Mouse (Mus musculus) kidney, postnatal 0 days (tissue): ENCODE results near the gene Rdh16f1. TPM values are rescaled to one million over a fixed set of nuclear protein-coding genes. Genes with fewer than 3 reads are reported as not detected.
"Not testable (repeated sequence)": the region's sequence is repeated elsewhere in the genome, so short reads cannot be mapped to it uniquely, and the experiment has no call there.

Experiments used
- ATAC-seq: fragments of 200-750 bp; cut with Nextera tagmentation; replicated peaks from 2 replicates; pipeline ENCODE4 v1.8.0; 2017; ENCODE audit warnings: low read depth, moderate number of reproducible peaks, moderate TSS enrichment, moderate library complexity; ENCODE audit not compliant: low FRiP score
- DNase-seq: peaks from one replicate; pipeline ENCODE4 v3.0.0-alpha.2; 2016; ENCODE audit warnings: low spot score
- H3K27ac ChIP-seq: fragments of 300-500 bp; sonication (generic); 2 replicates; pipeline ENCODE4 v1.5.1; 2014; ENCODE audit warnings: mild to moderate bottlenecking
- H3K27me3 ChIP-seq: fragments of 300-500 bp; sonication (generic); 2 replicates; pipeline ENCODE4 v1.6.1; 2014; ENCODE audit warnings: low read length, mixed read lengths; ENCODE audit not compliant: insufficient read depth
- H3K36me3 ChIP-seq: fragments of 300-500 bp; sonication (generic); 2 replicates; pipeline ENCODE4 v1.6.1; 2014; ENCODE audit warnings: low read length, mixed read lengths; ENCODE audit not compliant: insufficient read depth
- H3K4me1 ChIP-seq: fragments of 300-500 bp; sonication (generic); replicated peaks from 2 replicates; pipeline ENCODE4 v1.6.1; 2014; ENCODE audit warnings: antibody characterized with exemption, low read length, mixed read lengths; ENCODE audit not compliant: insufficient read depth
- H3K4me2 ChIP-seq: fragments of 300-500 bp; sonication (generic); 2 replicates; pipeline ENCODE4 v1.6.1; 2014; ENCODE audit warnings: mild to moderate bottlenecking, low read length, moderate library complexity, mixed read lengths
- H3K4me3 ChIP-seq: fragments of 300-500 bp; sonication (generic); replicated peaks from 2 replicates; pipeline ENCODE4 v1.5.1; 2014; ENCODE audit warnings: low read depth, low read length
- H3K9ac ChIP-seq: fragments of 300-500 bp; sonication (generic); 2 replicates; pipeline ENCODE4 v1.6.1; 2014; ENCODE audit warnings: low read depth, low read length
- H3K9me3 ChIP-seq: fragments of 300-500 bp; sonication (generic); replicated peaks from 2 replicates; pipeline ENCODE4 v1.6.1; 2016; ENCODE audit warnings: low read length, inconsistent platforms, mixed read lengths
- CTCF ChIP-seq: IDR thresholded peaks from 2 replicates; pipeline ENCODE4 v1.5.1; 2016; ENCODE audit warnings: antibody characterized with exemption, low read depth, mild to moderate bottlenecking, moderate library complexity
- WGBS: fragments of 180-500 bp; shearing (Covaris S2); extraction: QIAGEN DNeasy Blood & Tissue Kit; methylation state at CpG from one replicate; pipeline ENCODE4 v1.1.7; 2014; 5-methylcytosine and 5-hydroxymethylcytosine counted together
- polyA plus RNA-seq: library from polyadenylated mRNA; unstranded; fragments of >200 nt; fragmentation: Nextera tagmentation; extraction: Ambion mirVana; gene quantifications from 2 replicates; pipeline ENCODE4 v1.2.1, GENCODE M21; 2015

Gene Rdh16f1
- polyA plus RNA-seq, 1 experiment from 2014 or later: 0.87 TPM

DNA sequence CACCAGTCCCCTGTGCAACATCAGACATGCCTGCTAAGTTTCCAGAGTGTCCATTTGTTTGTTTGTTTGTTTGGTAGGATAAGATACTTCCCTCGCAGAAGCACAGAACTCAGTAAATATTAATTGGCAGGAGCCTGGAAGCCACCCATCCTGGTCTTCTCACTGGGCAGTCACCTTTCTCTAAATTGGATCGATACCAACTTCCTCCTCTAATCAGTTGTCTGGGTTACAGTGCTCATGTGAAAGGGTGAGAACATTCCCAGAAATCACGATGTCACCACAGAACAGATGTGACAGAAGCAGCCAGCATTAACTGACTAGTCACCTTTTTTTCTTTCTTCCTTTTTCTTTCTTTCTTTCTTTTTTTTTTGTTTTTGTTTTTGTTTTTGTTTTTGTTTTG lies 4.3 kb upstream of the Rdh16f1 start:
- H3K27ac ChIP-seq: no peak overlapping the region

DNA sequence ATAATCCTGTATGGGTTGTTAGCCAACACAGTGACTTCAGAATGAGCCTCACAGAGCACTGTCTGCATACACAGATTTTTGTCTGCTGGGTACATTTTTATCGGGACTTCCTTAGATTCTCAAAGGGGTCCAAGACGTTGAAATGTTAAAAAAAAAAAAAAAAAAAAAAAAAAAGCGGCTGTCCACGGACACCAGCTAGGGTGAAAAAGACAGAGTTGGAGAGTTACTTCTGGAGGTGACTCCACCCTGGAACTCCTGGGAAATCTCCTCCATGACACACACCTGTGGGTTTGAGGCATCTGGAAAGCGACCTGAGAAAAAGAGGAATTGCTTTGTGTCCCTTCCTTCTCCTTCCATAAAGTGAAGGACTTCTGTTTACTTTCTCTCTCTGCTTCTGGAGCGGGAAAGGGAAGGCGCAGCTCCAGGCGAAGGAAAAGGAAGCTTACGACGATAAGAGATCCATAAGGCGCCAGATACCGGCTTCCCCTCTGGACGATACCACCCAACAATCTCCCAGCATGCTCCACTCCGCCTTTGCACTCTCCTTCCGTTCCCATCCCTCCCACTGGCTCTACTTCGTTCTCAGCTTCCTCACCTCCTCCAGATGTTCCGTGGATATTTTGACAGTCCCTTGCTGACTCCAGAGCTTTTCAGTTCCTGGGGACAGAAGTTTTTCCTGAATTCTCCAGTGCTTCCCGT lies 3.7 kb upstream of the Rdh16f1 start:
- ATAC-seq: no peak
- Histone ChIP-seq H3K4me2 (peak overlapping the region; percentile 46), H3K27ac (peak overlapping the region; percentile 42; the same call in 1 of the 2 replicates), H3K9ac (0 out of 2 replicates have a peak overlapping the region, but pooled peaks have one; percentile 27), H3K4me3 (no peak overlapping the region), H3K9me3 (no peaks in the 10 kb centered on the region), H3K4me1 (0 out of 2 replicates have a peak, but pooled peaks cover 11% of the 10 kb centered on the region), H3K27me3 (no peaks in the 10 kb centered on the region), H3K36me3 (no peaks in the 10 kb centered on the region)
- 40% methylated on average over 18 of the region's 18 CpGs for WGBS
- DNase-seq: peak; percentile 55
- TF ChIP-seq CTCF: no peak

More for the DNA sequence above, 4.3 kb upstream of the Rdh16f1 start:
- Histone ChIP-seq H3K36me3 (no peaks in the 10 kb centered on the region), H3K4me2 (no peak overlapping the region), H3K9me3 (no peaks in the 10 kb centered on the region), H3K4me3 (no peak overlapping the region), H3K4me1 (0 out of 2 replicates have a peak, but pooled peaks cover 11% of the 10 kb centered on the region), H3K27me3 (no peaks in the 10 kb centered on the region), H3K9ac (no peak overlapping the region)
- no peak for ATAC-seq
- WGBS: 66% methylated on average over 3 of the region's 3 CpGs
- no peak for TF ChIP-seq CTCF
- DNase-seq: no peak

DNA sequence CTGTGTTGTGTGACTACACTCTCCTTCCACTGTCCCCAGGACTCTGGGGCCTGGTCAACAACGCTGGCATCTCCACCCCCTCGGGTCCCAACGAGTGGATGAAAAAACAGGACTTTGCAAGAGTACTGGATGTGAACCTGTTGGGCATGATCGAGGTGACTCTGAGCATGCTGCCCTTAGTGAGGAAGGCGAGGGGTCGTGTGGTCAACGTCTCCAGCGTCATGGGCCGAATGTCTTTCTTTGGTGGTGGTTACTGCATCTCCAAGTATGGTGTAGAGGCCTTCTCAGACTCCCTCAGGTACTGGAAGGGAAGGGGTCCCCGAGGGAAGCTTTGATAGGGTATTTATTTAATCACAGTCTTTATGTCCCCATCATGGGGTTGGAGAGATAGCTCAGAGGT lies 3.3 kb downstream of the Rdh16f1 start:
- not testable (repeated sequence) for ATAC-seq, DNase-seq, H3K4me1 ChIP-seq, H3K4me3 ChIP-seq, H3K9me3 ChIP-seq, H3K9ac ChIP-seq, H3K36me3 ChIP-seq, H3K27ac ChIP-seq, H3K27me3 ChIP-seq, H3K4me2 ChIP-seq
- 89% methylated on average over 10 of the region's 10 CpGs for WGBS

DNA sequence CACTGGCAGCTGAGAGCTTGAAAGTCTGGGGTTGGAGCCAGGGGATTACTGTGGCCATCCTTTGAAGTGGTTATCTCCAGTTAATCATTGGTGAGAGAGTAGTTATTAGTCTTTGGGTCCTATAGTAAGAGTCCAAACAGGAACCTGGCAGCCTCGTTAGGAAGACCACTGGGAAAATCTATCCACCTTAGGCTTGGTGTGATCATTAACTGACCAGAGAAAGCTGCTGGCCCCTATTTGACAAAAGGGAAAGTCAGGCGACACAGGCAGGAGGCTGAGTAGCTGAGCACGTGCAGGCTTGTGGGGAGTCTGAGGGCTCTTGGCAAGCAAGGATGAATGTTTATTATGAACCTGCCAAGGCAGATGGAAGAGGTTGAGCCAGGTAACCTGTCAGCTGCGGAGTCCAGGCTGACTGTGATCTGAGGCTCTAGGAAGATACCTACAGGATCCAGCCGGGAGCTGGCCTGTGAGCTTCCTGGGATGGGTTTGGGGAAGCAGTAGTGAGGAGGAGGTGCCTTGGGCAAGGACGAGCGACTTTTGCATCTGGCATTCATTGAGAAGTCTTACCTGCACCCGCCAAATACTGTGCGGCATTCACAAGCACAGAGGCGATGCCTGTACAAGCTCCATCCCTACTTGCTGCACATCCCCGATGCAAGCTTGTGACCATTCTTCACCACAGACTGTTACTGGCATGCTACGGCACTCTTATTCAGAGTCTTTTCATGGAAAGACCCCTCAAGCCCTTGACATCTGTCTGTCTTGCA lies 4.5 kb downstream of the Rdh16f1 start:
- peak overlapping the region; percentile 51; the same call in 1 of the 2 replicates for H3K27ac ChIP-seq
- no peak for TF ChIP-seq CTCF
- 52% methylated on average over 12 of the region's 12 CpGs for WGBS

DNA sequence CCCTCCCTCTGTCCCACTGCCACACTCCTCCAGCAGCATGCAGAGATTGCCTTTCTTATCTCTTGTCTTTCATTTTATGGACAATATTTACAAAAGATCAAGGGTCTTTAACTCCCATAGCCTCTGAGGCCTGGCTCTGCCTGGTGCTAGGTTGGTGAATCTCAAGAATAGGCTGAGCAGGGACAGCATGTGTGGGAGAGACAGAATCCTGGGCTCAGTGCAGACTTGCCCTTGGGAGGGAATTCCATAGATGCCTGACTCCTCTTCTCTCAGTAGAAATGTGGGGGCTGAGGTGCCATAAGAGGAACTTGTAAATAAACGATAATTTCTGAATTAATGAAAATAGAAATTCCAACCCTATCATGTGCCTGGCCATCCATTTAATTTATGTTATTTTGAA lies 7.0 kb downstream of the Rdh16f1 start:
- 0 out of 2 replicates have a peak overlapping the region, but pooled peaks have one; percentile 19 for H3K27ac ChIP-seq
- DNase-seq: peak; percentile 67
- no peak for TF ChIP-seq CTCF
- no peak overlapping the region for H3K9ac ChIP-seq
- H3K27me3 ChIP-seq: no peaks in the 10 kb centered on the region
- no peaks in the 10 kb centered on the region for H3K36me3 ChIP-seq
- no peak for ATAC-seq
- 42% methylated on average over 1 of the region's 1 CpGs for WGBS
- H3K4me3 ChIP-seq: no peak overlapping the region
- H3K4me2 ChIP-seq: no peak overlapping the region
- H3K9me3 ChIP-seq: no peaks in the 10 kb centered on the region
- H3K4me1 ChIP-seq: no peaks in the 10 kb centered on the region

More for the DNA sequence above, 4.5 kb downstream of the Rdh16f1 start:
- Histone ChIP-seq H3K9me3 (no peaks in the 10 kb centered on the region), H3K9ac (no peak overlapping the region), H3K4me2 (no peak overlapping the region), H3K36me3 (no peaks in the 10 kb centered on the region), H3K4me3 (no peak overlapping the region), H3K4me1 (no peaks in the 10 kb centered on the region), H3K27me3 (no peaks in the 10 kb centered on the region)
- DNase-seq: peak; percentile 44
- peak; percentile 85 for ATAC-seq

DNA sequence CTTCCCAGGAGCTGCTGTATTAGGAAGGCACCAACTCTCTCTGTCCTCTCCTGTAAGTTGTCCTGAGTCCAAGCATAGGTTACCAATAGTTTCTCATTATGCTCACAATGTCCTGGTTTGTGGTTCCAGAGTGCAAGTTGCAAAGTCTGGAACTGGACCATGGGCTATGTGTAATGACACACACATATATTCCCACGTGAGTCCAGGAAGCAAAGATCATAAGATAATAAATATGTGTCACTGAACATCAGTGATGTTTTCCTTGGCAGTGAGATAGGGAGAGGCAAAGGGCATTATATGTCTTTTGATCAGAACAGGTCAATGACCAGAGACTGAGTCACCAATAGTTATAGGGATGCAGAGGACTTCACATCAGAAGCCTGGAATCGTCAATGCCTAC lies 16.4 kb downstream of the Rdh16f1 start, which contains the start of gene Rdh9:
Gene Rdh9, plus strand, starts transcription at position 376 of the 400 bp plus-strand sequence.
- Histone ChIP-seq H3K4me1 (no peaks in the 10 kb centered on the region), H3K9ac (no peak within 1 kb of the TSS), H3K27me3 (no peaks in the 10 kb centered on the region), H3K36me3 (no peaks in the 10 kb centered on the region), H3K4me3 (no peak within 1 kb of the TSS), H3K4me2 (no peak within 1 kb of the TSS), H3K27ac (no peak within 1 kb of the TSS), H3K9me3 (no peaks in the 10 kb centered on the region)
- 59% methylated on average over 2 of the region's 2 CpGs for WGBS
- TF ChIP-seq CTCF: no peak
- no peak for DNase-seq
- no peak for ATAC-seq

DNA sequence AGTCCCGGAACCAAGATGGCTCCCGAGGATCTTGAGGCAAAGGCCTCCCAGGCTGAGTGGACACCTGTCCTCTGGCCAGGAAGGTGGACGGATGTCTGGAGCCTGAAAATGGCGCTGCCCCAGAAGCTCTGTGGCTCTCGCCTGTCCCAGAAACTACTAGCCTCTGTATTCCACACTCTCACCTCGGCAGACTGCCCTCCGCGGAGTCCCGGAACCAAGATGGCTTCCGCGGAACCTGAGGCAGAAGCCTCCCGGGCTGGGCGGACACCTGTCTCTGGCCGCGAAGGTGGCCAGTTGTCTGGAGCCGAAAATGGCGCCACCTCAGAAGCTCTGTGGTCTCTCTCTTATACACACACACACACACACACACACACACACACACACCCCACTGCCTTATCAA lies 22.7 kb downstream of the Rdh16f1 start:
- DNase-seq, H3K4me2 ChIP-seq, H3K27ac ChIP-seq, H3K27me3 ChIP-seq, H3K9me3 ChIP-seq, ATAC-seq, H3K4me3 ChIP-seq, H3K4me1 ChIP-seq, H3K36me3 ChIP-seq, H3K9ac ChIP-seq: not testable (repeated sequence)
- 95% methylated on average over 17 of the region's 17 CpGs for WGBS

DNA sequence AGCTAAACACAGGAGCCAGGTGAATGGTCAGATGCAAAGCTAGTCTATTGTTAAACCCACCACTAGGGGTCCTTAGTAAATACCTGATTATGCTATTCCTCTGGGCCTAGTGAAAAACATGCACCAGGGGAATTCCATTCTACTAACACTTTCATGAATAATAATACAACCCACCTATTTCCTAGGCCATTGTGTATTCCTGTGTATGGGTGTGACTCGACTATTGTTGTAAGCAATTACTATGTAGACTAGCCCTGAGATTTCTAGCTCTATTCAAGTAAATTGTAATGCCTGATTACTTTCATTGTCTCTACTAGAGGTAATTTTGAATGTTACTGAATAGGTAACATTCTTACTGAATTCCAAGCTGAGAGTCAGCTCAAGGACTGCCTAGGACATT lies 25.8 kb downstream of the Rdh16f1 start:
- not testable (repeated sequence) for H3K27ac ChIP-seq, H3K4me3 ChIP-seq, DNase-seq, H3K9me3 ChIP-seq, ATAC-seq, H3K9ac ChIP-seq, H3K27me3 ChIP-seq, H3K4me2 ChIP-seq, H3K36me3 ChIP-seq, H3K4me1 ChIP-seq
- 92% methylated on average over 1 of the region's 1 CpGs for WGBS
